Mouse (Mus musculus) spleen, adult 2 months (tissue): Measurements from ENCODE around the gene Gng8. TPM values are rescaled to one million over a fixed set of nuclear protein-coding genes. Genes with fewer than 3 reads are reported as not detected.

Experiments used
- DNase-seq, 2 experiments: peaks; one replicate each; pipeline versions ENCODE4 v3.0.0 to v3.0.0-alpha.2; 2012 to 2021; ENCODE audit warnings: low spot score in 2 of 2, low read depth in 1 of 2
- H3K27ac ChIP-seq: fragments of 200-500 bp; 2 replicates; pipeline ENCODE4 v1.5.1; 2012; ENCODE audit warnings: low read length, inconsistent platforms; ENCODE audit not compliant: insufficient read depth
- H3K27me3 ChIP-seq: fragments of 200-500 bp; 2 replicates; pipeline ENCODE4 v1.6.1; 2012; ENCODE audit warnings: mild to moderate bottlenecking, moderate library complexity, low read length, inconsistent platforms; ENCODE audit not compliant: control insufficient read depth, insufficient read depth
- H3K36me3 ChIP-seq: fragments of 200-500 bp; 2 replicates; pipeline ENCODE4 v1.6.1; 2012; ENCODE audit warnings: mild to moderate bottlenecking, low read length, inconsistent platforms; ENCODE audit not compliant: control insufficient read depth, insufficient read depth
- H3K4me1 ChIP-seq: fragments of 200-500 bp; 2 replicates; pipeline ENCODE4 v1.6.1; 2011; ENCODE audit warnings: inconsistent platforms; ENCODE audit not compliant: control insufficient read depth, insufficient read depth, insufficient read length
- H3K4me3 ChIP-seq: fragments of 200-500 bp; 2 replicates; pipeline ENCODE4 v1.5.1; 2011; ENCODE audit warnings: mild to moderate bottlenecking, inconsistent platforms; ENCODE audit not compliant: insufficient read depth, insufficient read length; ENCODE audit errors: extremely low read depth
- CTCF ChIP-seq: fragments of 200-500 bp; IDR thresholded peaks from 2 replicates; pipeline ENCODE4 v1.5.1; 2011; ENCODE audit warnings: mild to moderate bottlenecking, inconsistent platforms; ENCODE audit not compliant: insufficient read depth, insufficient read length, insufficient replicate concordance; ENCODE audit errors: extremely low read depth
- POLR2A ChIP-seq: fragments of 200-500 bp; IDR thresholded peaks from 2 replicates; pipeline ENCODE4 v1.6.1; 2011; ENCODE audit warnings: low read depth, low read length, inconsistent platforms
- WGBS: fragments of 180-500 bp; shearing (Covaris S2); methylation state at CpG from one replicate; pipeline ENCODE4 v1.1.7; 2018; 5-methylcytosine and 5-hydroxymethylcytosine counted together
- polyA plus RNA-seq: library from polyadenylated mRNA; depleted of rRNA; stranded (reverse); fragments of >200 nt; gene quantifications from 2 replicates; pipeline ENCODE4 v1.2.3, GENCODE M21; 2012

The Gng8 gene
- polyA plus RNA-seq, 1 experiment, result 8.6 TPM

GRCm38 (mm10) chr7:16875326-16875725 is 16.3 kb upstream of the Gng8 start:
- Histone ChIP-seq H3K36me3 (peaks cover 6% of the 10 kb centered on the region), H3K4me3 (peak overlapping the region; percentile 54), H3K27me3 (no peaks in the 10 kb centered on the region), H3K27ac (no peak overlapping the region), H3K4me1 (peaks cover 6% of the 10 kb centered on the region)
- no peak for DNase-seq
- 2% methylated on average over 35 of the region's 42 CpGs for WGBS
- TF ChIP-seq CTCF, result no peak
- TF ChIP-seq POLR2A, result no peak

- TF ChIP-seq POLR2A (no peak), CTCF (no peak)
- Histone ChIP-seq H3K27ac (no peak overlapping the region), H3K36me3 (peaks cover 3% of the 10 kb centered on the region), H3K4me3 (no peak overlapping the region), H3K4me1 (peaks cover 6% of the 10 kb centered on the region), H3K27me3 (no peaks in the 10 kb centered on the region)
- no peak for DNase-seq
- 36% methylated on average over 11 of the region's 11 CpGs for WGBS
Measured at GRCm38 (mm10) chr7:16876006-16876405, 15.6 kb upstream of the Gng8 start.

- no peak for DNase-seq
- 20% methylated on average over 13 of the region's 13 CpGs for WGBS
- Histone ChIP-seq H3K36me3 (peaks cover 1% of the 10 kb centered on the region), H3K27ac (no peak overlapping the region), H3K4me1 (peaks cover 6% of the 10 kb centered on the region), H3K27me3 (no peaks in the 10 kb centered on the region), H3K4me3 (0 out of 2 replicates have a peak overlapping the region, but pooled peaks have one; percentile 4)
- TF ChIP-seq POLR2A (no peak), CTCF (no peak)
Measured at GRCm38 (mm10) chr7:16876608-16877007, 15.0 kb upstream of the Gng8 start.

GRCm38 (mm10) chr7:16877717-16878116 is 13.9 kb upstream of the Gng8 start:
- no peak for TF ChIP-seq CTCF
- TF ChIP-seq POLR2A, result no peak
- no peak for DNase-seq
- 79% methylated on average over 3 of the region's 3 CpGs for WGBS
- H3K27me3 ChIP-seq, result no peaks in the 10 kb centered on the region
- H3K4me3 ChIP-seq, result no peak overlapping the region
- peaks cover 6% of the 10 kb centered on the region for H3K4me1 ChIP-seq
- H3K27ac ChIP-seq, result no peak overlapping the region
- no peaks in the 10 kb centered on the region for H3K36me3 ChIP-seq

- WGBS, result 73% methylated on average over 9 of the region's 9 CpGs
- H3K27ac ChIP-seq, result no peak overlapping the region
- H3K27me3 ChIP-seq, result peaks cover 5% of the 10 kb centered on the region
- TF ChIP-seq POLR2A (no peak), CTCF (no peak)
- no peaks in the 10 kb centered on the region for H3K36me3 ChIP-seq
- no peak overlapping the region for H3K4me3 ChIP-seq
- DNase-seq, result no peak
- peaks cover 6% of the 10 kb centered on the region for H3K4me1 ChIP-seq
Measured at GRCm38 (mm10) chr7:16879796-16880547, 11.6 kb upstream of the Gng8 start.

GRCm38 (mm10) chr7:16880615-16881014 is 11.0 kb upstream of the Gng8 start:
- H3K27me3 ChIP-seq, result peaks cover 11% of the 10 kb centered on the region
- DNase-seq, result no peak
- H3K4me3 ChIP-seq, result no peak overlapping the region
- no peaks in the 10 kb centered on the region for H3K36me3 ChIP-seq
- 36% methylated on average over 5 of the region's 5 CpGs for WGBS
- no peak overlapping the region for H3K27ac ChIP-seq
- H3K4me1 ChIP-seq, result peaks cover 3% of the 10 kb centered on the region
- TF ChIP-seq POLR2A, result no peak
- TF ChIP-seq CTCF, result no peak

- no peaks in the 10 kb centered on the region for H3K36me3 ChIP-seq
- TF ChIP-seq POLR2A, result no peak
- TF ChIP-seq CTCF, result no peak
- H3K4me3 ChIP-seq, result no peak overlapping the region
- DNase-seq, result no peak
- H3K4me1 ChIP-seq, result no peaks in the 10 kb centered on the region; the same call in 1 of the 2 replicates
- no peak overlapping the region for H3K27ac ChIP-seq
- H3K27me3 ChIP-seq, result peaks cover 17% of the 10 kb centered on the region
- 93% methylated on average over 6 of the region's 6 CpGs for WGBS
Measured at GRCm38 (mm10) chr7:16883162-16883561, 8.4 kb upstream of the Gng8 start.
